Mouse (Mus musculus) hematopoietic stem cell, adult 5-6 weeks (primary cell): ENCODE measurements around the gene Ppp1r18. TPM values are rescaled to one million over a fixed set of nuclear protein-coding genes. Genes with fewer than 3 reads are reported as not detected.

Experiments
- ATAC-seq, 2 experiments: fragments of 125-278 bp in 1 of 2; replicated peaks in 1 of 2; 2 replicates each; pipeline ENCODE4 v1.8.0; 2016 to 2017; ENCODE audit warnings: inconsistent platforms in 2 of 2, mild to moderate bottlenecking in 2 of 2, moderate number of reproducible peaks in 2 of 2, low read depth in 1 of 2, moderate TSS enrichment in 1 of 2; ENCODE audit not compliant: low FRiP score in 2 of 2, poor library complexity in 2 of 2, severe bottlenecking in 2 of 2, insufficient read depth in 1 of 2, low TSS enrichment in 1 of 2
- total RNA-seq: library from RNA; stranded (forward); fragments of 172-1452, 232-1000 nt; gene quantifications from 2 replicates; pipeline ENCODE4 v1.2.3, GENCODE M21; 2017

Gene Ppp1r18
- total RNA-seq, 1 experiment from 2014 or later: 35.9 TPM

DNA sequence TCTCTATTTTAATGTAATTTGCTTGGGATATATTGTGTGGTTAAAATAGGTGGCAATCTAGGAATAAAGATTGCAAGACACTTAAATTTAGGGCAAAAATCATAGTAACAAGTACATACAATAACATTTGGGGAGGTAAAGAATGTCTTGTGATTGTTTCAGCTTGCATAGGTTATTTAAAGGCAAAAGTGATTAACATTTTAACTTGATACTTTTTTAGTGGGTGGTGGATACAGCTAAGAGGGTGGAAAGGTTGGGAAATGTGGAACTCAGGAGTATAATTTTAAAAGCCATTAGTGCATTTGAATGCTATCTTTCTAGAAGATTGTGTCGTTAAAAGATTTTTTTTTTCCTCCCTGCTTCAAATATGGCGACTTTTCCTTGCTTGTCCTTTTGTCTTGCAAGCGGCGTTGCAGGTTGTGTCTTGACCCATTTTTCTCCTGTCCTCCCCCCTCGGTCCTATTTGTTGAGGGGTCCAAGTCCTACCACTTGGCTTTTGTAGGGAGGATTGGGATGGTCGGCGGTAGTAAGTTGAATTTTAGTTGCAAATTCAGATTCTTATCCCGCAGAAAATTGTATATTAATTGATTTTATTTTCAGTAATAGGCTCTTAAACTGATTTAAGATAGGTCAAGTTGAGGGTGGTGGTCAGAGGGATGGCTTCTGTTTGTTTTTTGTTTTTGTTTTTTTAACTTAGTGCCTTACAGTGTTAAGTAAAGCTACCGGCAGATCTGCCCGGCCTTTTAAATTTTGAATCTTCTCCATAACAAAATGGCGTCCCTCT, 53.1 kb downstream of the Ppp1r18 start:
- ATAC-seq: no peak

DNA sequence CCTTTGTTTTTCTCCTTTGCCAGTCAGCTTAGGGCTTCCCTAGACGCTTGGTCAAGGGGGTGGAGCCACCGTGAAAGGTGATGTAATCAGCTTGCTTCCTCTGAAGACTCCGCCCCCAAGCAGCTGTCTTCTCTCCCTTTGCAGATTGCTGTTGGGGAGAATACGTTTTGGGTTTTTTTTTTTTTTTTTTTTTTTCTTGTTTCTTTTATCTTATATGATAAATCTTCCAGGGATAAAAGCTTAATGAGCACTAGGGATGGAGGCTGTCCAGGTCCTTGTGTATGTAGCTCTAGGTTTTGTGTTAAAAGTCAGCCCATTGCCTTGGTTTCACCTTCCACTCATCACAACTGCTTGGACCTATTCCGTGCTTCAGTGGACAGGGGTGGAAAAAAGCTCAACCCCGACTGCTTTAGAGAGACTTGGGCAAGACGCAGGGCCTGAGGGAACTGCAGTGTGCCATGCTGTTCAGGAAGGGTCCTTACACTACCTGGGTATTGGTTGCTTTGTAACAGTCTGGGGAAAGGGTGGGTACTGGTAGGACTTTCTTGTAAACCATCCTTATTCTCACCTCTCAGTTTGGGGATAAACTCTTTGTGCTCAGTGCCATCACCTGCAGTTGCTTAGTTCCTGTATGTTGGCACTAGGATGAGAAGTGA, 53.8 kb downstream of the Ppp1r18 start:
- ATAC-seq: peak; percentile 25 to 41

DNA sequence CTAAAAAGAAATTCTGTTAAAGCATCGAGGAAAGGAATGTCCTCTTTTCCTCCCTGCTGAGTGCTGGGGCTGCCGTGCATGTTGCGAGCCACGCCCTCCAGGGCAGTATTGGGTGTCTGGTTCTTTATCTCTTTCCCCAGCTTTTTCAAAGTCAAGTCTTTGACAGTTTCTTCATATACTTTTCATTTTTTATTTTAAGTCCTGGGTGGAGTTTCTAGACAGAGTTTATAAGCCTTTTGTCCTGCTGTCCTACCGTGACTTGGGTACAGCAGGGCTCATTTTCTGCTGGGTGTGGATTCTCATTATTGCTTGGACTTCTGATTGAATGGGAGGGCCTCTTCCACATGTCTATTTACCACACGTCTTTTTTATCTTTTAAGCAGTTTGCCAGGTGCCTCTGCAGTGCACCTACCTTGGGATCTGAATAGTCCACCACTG, 54.5 kb downstream of the Ppp1r18 start:
- ATAC-seq: no peak

DNA sequence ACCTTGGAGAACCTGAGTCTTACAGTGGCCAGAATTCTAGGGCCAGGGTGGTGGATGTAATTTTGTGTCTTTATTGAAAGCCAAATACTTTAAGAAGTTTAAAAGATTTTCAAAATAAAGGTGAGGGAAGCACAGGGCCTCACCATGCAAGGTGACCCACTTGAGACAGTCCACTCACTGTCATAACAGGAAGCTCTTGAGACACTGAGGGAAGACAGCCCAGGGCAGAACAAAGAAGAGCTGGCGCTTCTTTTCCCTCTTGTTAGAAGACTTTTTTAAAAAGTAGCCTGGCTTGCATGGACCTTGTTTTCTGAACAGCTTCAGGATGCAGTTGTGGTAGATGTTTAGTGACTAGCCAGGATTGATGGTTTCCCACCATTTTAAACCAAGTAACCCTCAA, 55.0 kb downstream of the Ppp1r18 start:
- no peak for ATAC-seq

DNA sequence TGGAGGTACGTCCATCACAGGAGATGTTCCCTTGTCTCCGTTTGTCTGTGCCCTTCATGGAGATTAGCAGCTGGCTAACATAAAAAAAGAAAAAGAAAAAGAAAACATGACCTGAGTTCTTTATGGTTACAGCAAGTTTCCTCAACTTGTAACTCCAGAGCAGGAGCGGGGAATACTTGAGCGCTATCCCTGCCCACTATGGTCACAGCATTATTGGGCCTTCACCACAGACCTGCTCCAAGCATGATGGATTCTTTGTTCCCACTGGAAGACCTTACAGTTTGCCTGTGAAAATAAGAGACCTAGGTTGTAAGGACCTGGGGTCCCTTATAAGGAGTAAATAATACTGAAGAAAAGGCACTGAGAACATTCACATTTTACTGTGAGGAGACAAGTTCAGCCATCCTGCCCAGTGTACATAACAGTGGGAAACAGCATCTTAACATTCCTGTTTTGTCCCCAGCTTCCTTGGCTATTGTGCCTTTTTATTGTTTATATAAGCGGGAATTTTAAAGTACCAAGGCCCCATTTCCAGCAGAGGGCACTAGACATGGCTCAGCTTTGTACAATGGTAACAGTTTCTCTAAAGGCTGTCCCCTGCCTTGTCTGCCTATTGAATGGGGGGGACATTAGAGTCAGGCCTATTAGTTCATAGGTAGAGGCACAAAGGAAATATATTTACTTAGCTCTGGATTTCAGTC, 55.6 kb downstream of the Ppp1r18 start:
- ATAC-seq: no peak

DNA sequence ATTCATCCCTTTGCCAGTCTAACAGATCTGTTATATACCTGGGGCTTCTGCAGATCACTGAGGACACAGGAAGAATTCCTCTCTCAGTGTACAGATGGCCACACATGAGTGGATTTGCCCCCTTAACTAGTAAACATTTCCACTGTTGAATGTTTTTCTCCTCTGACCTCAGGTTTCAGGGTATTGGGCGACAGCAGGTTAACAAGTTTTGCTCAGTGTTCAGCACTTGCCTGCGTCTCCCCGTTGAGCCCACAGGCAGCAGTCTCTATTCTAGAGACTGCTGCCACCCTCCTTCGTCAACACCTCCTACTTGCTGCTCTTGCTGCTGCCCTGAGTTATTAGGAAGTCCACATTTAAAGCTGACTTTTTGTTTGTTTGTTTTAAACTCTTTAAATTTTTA, 56.3 kb downstream of the Ppp1r18 start:
- ATAC-seq: no peak

DNA sequence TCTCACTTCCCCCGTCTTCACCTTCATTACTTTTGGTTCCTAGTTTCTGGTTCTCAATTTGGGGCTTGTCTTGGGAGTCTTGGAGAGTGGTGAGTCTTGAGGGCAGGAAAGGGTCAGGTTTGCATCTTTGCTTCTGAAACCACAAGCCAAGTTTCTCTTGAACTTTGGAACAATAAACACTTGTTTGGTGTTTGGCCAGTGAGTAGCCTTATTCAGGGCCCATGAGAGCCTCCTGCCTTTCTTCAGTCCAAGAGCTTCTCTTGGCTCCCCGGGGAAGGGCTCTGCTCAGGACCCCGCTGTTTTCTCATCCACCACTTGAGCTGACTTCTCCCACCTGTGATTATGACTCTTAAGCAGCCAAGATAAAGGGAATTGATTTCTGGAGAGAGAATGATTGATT, 57.2 kb downstream of the Ppp1r18 start:
- no peak for ATAC-seq

DNA sequence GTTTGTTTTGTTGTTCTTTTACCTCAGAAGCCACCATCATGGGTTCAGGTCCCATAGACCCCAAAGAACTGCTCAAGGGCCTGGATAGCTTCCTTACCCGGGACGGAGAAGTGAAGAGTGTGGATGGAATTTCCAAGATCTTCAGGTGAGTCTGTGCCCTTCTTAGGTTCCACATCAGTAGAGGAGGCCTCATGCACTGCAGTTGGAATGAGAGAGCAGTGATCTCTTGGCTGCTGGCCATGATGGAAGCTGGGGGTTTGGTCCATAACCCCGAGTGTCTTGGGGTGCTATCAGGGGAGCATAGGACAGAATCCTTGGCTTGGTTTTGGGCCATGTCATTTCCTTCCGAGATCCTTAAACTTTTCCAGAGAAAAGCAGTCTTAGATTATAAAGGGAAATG, 57.9 kb downstream of the Ppp1r18 start:
- no peak for ATAC-seq

Other genes with a start within 250 kb of the Ppp1r18 start
- gene Gm9573, start 239.0 kb upstream of the Ppp1r18 start, total RNA-seq: not detected in 2 replicates
- not detected in 2 replicates for gene Mucl3, start 221.9 kb upstream of the Ppp1r18 start, total RNA-seq
- gene Vars2, start 198.0 kb upstream of the Ppp1r18 start, total RNA-seq: 11.3 and 12.6 TPM in 2 replicates
- gene Gtf2h4, start 191.9 kb upstream of the Ppp1r18 start, total RNA-seq: 14.1 and 17.3 TPM in 2 replicates
- gene Ddr1, start 161.0 kb upstream of the Ppp1r18 start, total RNA-seq: 0.75 TPM in 1 of 2 replicates, not detected in the other
- 128 and 182 TPM in 2 replicates for gene Ier3, start 43.9 kb upstream of the Ppp1r18 start, total RNA-seq
- gene Flot1, start 42.4 kb upstream of the Ppp1r18 start, total RNA-seq: 134 and 140 TPM in 2 replicates
- gene Tubb5, start 27.3 kb upstream of the Ppp1r18 start, total RNA-seq: 873 and 988 TPM in 2 replicates
- 26.0 and 40.0 TPM in 2 replicates for gene Mdc1, start 24.1 kb upstream of the Ppp1r18 start, total RNA-seq
- 53.1 and 73.0 TPM in 2 replicates for gene Nrm, start 4.3 kb upstream of the Ppp1r18 start, total RNA-seq
- gene Dhx16, start 14.2 kb downstream of the Ppp1r18 start, total RNA-seq: 39.1 and 57.0 TPM in 2 replicates
- 4.9 and 17.4 TPM in 2 replicates for gene 2310061I04Rik, start 31.8 kb downstream of the Ppp1r18 start, total RNA-seq
- 13.0 and 18.1 TPM in 2 replicates for gene Atat1, start 44.5 kb downstream of the Ppp1r18 start, total RNA-seq
- gene Mrps18b, start 50.8 kb downstream of the Ppp1r18 start, total RNA-seq: 47.0 and 51.8 TPM in 2 replicates
- gene Ppp1r10, start 50.8 kb downstream of the Ppp1r18 start, total RNA-seq: 175 and 218 TPM in 2 replicates
- gene Abcf1, start 104.2 kb downstream of the Ppp1r18 start, total RNA-seq: 139 and 356 TPM in 2 replicates
- 18.3 and 22.1 TPM in 2 replicates for gene Gnl1, start 114.3 kb downstream of the Ppp1r18 start, total RNA-seq
- gene Prr3, start 114.6 kb downstream of the Ppp1r18 start, total RNA-seq: 15.4 and 27.2 TPM in 2 replicates
- gene H2-T24, start 155.0 kb downstream of the Ppp1r18 start, total RNA-seq: 16.8 and 23.6 TPM in 2 replicates
- 197 and 236 TPM in 2 replicates for gene H2-T23, start 167.3 kb downstream of the Ppp1r18 start, total RNA-seq
- gene H2-T22, start 177.2 kb downstream of the Ppp1r18 start, total RNA-seq: 66.7 and 102 TPM in 2 replicates
- not detected in 2 replicates for gene Gm6034, start 177.4 kb downstream of the Ppp1r18 start, total RNA-seq
- not detected in 2 replicates for gene Gm11127, start 192.8 kb downstream of the Ppp1r18 start, total RNA-seq